Mouse (Mus musculus) thymus, postnatal 25 days (tissue): ENCODE results near the gene Igf1.

ENCODE experiments used
- DNase-seq: peaks from one replicate; pipeline ENCODE4 v3.0.0; 2022

Gene Igf1

DNA sequence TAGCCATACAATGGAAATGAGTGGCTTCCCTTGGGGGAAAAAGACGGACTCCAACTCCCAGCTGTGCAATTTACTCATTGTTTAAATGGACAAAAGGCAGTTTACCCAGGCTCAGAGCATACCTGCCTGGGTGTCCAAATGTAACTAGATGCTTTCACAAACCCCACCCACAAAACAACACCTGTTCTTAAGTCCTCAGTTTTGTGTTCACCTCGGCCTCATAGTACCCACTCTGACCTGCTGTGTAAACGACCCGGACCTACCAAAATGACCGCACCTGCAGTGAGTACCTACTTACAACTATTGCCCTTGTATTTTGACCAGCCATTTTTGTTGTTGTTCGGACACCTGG, 3.0 kb downstream of the Igf1 start:
- DNase-seq: no peak

- DNase-seq: no peak
Observed at GRCm38 (mm10) chr10:87862899-87863298, 4.8 kb downstream of the Igf1 start.

GRCm38 (mm10) chr10:87863326-87863725, 5.3 kb downstream of the Igf1 start:
- DNase-seq: no peak

DNA sequence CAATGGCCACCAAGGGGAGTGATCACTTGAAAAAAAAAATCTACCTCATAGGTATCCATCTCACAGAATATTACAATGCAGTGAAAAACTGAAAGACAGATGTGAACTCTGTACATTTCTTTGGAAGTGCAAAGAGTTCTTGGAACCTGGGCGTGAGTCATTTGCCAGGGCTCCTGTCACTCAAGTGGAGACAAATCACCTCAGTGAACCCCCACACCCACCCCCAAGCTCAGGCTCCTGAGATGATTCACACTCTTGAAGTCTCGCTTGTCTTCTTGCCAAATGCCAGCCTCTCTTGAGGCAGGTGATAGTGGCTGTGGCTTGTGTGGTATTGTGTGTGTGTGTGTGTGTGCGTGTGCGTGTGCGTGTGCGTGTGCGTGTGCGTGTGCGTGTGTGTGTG, 7.6 kb downstream of the Igf1 start:
- DNase-seq: no peak

DNA sequence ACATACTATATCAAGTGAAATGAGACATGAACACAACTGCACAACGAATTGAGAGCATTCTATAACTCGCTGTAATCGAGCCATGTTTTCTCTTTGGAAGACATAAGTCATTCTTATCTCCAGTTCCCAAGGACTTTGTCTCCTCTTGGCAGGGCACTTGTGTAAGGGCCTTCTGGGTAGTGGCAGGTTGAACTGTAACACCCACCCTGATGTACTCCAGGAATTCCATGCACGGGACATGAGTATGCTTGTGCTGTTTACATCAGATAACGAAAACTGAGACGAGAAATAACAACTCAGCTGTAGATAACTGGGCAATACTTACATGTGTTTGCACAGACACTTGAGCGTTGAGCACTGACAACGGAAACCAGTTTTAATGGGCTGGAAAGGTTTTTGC, 8.4 kb downstream of the Igf1 start:
- no peak for DNase-seq

DNA sequence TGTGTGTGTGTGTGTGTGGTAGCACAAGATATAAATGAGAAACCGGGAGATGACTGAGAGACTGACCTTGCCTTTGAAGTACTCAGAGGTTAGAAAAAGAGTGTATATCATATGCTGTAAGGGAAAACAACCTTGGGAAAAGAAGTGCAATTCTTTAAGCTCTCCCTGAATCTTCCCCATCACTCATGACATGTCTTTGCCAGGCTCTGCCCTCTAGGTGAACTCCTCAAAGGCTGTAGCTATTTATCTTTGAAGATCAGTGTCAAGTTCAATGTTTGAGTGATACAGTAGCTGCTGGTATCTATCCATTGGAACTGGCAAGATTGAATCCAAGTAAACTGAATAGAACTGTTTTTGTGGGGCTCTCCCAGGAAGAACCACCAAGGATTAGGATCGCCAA, 9.2 kb downstream of the Igf1 start:
- no peak for DNase-seq

DNA sequence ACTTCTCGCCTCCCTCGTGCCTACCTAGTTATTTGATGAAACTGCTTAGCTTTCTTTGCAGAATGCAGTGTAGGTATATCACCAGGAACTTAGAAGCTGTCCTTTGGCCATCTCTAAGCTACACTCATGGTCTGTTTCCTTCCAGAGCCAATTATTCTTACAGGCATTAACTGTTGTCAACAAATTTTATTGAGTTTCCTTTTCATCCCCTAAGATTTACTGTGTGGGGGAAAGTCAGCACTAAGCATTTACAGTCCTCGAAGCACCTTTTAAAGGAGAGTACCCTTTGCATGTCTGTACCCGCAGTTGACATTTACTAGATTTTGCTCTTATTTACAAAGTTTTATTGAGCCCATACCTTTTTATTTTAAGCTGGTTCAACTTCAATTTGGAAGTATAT, 9.6 kb downstream of the Igf1 start:
- no peak for DNase-seq

GRCm38 (mm10) chr10:87868349-87869053, 10.4 kb downstream of the Igf1 start:
- no peak for DNase-seq

DNA sequence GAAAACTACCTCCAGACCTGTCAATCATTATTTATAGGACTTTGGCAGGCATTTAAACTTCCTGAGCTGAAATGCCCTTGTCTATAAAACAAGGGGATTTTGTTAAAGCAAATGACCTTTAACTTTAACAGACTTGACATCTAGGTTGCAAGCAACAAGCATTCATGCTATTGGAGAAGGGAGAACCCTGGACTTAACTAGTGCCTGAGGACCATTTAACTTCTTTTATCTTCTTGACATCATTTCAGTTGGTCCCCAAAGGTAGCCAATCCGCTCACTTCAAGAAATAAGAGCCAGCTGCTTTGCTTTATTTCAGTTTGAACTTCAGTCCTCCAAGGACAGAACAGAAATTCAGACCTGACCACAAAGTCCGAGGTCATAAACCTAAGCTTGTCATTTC, 11.1 kb downstream of the Igf1 start:
- no peak for DNase-seq

GRCm38 (mm10) chr10:87869691-87870090, 11.6 kb downstream of the Igf1 start:
- no peak for DNase-seq

GRCm38 (mm10) chr10:87871863-87872647, 14.0 kb downstream of the Igf1 start:
- DNase-seq: no peak

DNA sequence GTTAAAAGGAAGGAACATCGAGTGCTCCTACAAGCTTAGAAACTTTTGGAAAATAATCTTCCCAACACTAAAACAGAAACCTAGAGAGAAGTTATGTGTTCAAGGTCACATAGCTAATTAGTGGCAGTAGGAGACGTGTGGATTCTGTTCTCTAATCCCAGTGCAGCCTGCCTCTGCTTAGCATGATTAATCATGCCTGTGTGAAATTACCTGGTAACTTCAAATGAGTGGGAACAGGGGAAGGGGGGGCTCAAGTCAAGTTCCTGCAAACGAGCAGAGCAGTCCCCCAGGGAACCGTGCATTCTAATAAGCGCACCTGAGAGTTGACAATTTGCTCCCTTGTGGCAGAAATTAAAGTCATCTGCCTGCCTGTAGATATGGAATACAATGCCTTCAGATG, 14.8 kb downstream of the Igf1 start:
- no peak for DNase-seq

DNA sequence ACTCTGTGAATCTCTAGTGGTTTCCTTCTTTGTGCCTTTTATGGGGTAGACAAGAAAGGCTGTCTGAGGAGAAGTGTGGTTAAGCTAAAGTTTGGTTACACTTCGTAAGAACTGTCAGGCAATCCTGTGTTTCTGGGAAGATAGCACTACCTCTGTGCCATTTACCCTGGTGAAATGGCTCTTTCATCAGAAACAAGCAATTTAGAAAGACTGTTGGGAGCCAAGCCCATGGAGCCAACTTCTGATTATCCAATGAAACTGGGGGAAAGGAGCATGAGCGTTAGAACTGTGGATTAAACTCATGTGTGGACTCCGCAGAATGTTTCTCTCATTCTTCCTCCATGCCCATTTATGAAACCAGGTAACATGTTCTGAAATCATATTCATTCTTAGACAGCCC, 15.5 kb downstream of the Igf1 start:
- no peak for DNase-seq

- DNase-seq: no peak
Observed at GRCm38 (mm10) chr10:87880071-87880785, 22.2 kb downstream of the Igf1 start.

GRCm38 (mm10) chr10:87885326-87886040, 27.4 kb downstream of the Igf1 start:
- no peak for DNase-seq

GRCm38 (mm10) chr10:87889850-87890249, 31.8 kb downstream of the Igf1 start:
- no peak for DNase-seq

DNA sequence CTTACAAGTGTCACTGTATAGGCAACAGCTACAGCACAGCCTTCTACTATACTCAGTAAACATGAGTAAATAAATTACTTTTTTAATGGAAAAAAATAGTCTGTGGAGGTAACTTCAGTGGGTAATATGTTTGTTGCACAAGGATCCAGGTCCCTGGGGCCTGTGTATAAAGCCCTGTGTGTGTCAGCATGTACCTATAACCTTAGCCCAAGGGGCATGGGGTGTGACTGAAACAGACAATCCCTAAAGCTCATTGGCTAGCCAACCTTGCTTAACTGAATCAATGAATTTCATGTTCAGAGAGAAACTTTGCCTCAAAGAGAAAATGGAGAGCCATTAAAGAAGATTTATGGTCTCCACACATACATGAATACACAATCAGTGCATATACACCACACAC, 34.2 kb downstream of the Igf1 start:
- DNase-seq: no peak

GRCm38 (mm10) chr10:87893272-87893671, 35.2 kb downstream of the Igf1 start:
- DNase-seq: no peak

DNA sequence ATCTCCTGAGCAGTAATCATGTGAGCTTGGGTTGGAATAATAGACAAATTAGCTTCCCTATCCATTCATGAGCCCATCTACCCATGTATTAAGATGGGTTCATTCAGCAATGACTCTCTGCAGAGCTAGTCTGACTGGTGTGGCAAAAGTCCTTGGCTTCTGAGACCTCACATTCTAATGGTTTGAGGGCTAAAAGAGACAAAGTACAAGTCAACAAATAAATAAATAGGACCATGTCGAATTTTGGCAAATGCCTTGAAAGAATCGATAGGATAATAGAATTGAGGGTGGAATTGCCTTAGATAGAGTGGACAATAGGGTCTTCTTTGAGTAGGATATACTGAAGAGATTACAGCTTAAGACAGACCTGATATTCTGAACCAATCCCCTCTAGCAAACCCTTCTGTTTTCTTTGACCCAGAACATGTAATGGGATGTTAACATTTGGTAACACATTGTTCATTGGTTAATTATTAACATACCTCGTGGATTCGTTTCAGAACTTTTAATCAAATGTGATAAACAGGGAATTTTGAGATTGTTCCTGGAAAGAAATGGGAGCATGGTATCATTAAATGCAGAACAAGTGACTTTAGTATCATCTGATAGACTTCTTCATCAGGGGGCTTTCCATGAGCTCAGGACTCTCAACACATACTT, 36.5 kb downstream of the Igf1 start:
- DNase-seq: no peak

- DNase-seq: no peak
Observed at GRCm38 (mm10) chr10:87895351-87895750, 37.3 kb downstream of the Igf1 start.

DNA sequence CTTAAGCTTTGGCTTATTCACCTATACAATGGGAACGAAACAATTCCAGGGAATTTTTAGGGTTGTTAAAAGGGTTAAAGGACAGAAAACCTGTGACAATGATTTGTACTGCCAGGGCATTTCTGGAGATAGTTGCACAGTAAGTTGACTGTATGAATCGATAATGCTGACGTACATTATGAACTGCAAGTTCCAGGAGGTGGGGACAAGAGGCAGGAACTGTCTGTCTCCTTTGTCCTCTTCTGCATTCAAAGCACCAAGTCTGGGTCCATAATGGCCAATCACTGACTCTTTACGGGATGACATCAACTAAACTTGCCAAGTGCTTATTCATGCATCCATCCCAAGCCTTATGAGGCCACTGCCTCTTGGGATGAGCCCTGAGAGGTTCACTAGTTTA, 39.3 kb downstream of the Igf1 start:
- no peak for DNase-seq

- no peak for DNase-seq
Observed at GRCm38 (mm10) chr10:87898826-87899225, 40.8 kb downstream of the Igf1 start.

DNA sequence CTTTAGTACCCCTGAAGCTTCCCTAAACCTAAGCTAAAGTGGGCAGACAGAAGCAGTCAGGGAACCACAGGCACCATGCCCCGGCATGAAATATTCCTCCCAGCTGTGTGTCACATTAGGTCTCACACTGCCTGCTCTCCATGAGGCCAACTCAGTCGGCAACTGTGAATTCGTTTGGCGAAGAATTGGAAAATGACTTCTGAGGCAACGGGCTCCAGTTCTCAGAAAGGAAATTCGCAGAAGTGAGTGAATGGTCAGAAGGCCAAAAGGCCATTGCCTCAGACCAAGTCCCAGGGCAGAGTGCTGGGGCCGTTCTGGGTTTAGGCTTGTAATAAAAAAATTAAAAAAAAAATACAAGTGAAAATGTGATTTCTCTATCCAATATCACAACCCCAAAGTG, 43.9 kb downstream of the Igf1 start:
- no peak for DNase-seq
